Mouse (Mus musculus) forebrain, embryonic 13.5 days (tissue): ENCODE data around the gene Dscaml1. TPM values are rescaled to one million over a fixed set of nuclear protein-coding genes. Genes with fewer than 3 reads are reported as not detected.

Experiments
- ATAC-seq: fragments of 200-750 bp; cut with Nextera tagmentation; 2 replicates; pipeline ENCODE4 v1.8.0; 2017
- H3K27ac ChIP-seq: fragments of 300-500 bp; sonication (generic); 2 replicates; pipeline ENCODE4 v1.5.1; 2015; ENCODE audit warnings: inconsistent platforms, mild to moderate bottlenecking, moderate library complexity
- H3K27me3 ChIP-seq: fragments of 300-500 bp; sonication (generic); 2 replicates; pipeline ENCODE4 v1.6.1; 2015; ENCODE audit warnings: mild to moderate bottlenecking, inconsistent platforms
- H3K36me3 ChIP-seq: fragments of 300-500 bp; sonication (generic); 2 replicates; pipeline ENCODE4 v1.6.1; 2015; ENCODE audit warnings: mild to moderate bottlenecking, inconsistent platforms; ENCODE audit not compliant: poor library complexity, severe bottlenecking
- H3K4me1 ChIP-seq: fragments of 300-500 bp; sonication (generic); 2 replicates; pipeline ENCODE4 v1.6.1; 2015; ENCODE audit warnings: inconsistent platforms
- H3K4me2 ChIP-seq: fragments of 300-500 bp; sonication (generic); 2 replicates; pipeline ENCODE4 v1.6.1; 2015; ENCODE audit warnings: inconsistent platforms, mild to moderate bottlenecking, moderate library complexity
- H3K4me3 ChIP-seq: fragments of 300-500 bp; sonication (generic); 2 replicates; pipeline ENCODE4 v1.5.1; 2015; ENCODE audit warnings: mild to moderate bottlenecking, inconsistent platforms
- H3K9ac ChIP-seq: fragments of 300-500 bp; sonication (generic); 2 replicates; pipeline ENCODE4 v1.6.1; 2015; ENCODE audit warnings: mild to moderate bottlenecking, inconsistent platforms
- H3K9me3 ChIP-seq: fragments of 300-500 bp; sonication (generic); replicated peaks from 2 replicates; pipeline ENCODE4 v1.6.1; 2016; ENCODE audit warnings: inconsistent platforms
- WGBS: fragments of 180-500 bp; shearing (Covaris S2); methylation state at CpG from one replicate; pipeline ENCODE4 v1.1.7; 2015; 5-methylcytosine and 5-hydroxymethylcytosine counted together
- polyA plus RNA-seq: library from polyadenylated mRNA; unstranded; fragments of >200 nt; fragmentation: Nextera tagmentation; extraction: Ambion mirVana; gene quantifications from 2 replicates; pipeline ENCODE4 v1.2.1, GENCODE M21; 2015

The Dscaml1 gene
- polyA plus RNA-seq, 1 experiment from 2014 or later: 9.6 TPM

DNA sequence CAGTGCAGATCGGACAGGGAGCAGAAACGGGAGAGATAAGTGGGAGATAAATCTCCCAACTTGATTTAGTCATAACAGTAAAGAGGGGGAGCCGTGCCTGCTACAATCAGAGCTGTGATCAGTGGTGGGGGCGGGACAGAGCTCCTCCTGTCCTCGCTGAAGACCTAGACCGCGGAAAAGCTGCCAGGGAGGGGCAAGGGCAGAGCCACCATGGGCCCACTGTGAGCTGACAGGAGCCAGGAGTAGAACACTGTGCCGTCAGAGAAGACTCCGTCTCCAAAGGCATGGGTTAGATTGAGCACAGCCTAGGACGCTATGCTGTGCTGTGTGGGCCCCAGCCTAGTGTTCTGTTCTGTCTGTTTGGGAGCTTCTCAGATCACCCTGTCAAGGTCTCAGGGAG lies 72.8 kb downstream of the Dscaml1 start:
- no peaks in the 10 kb centered on the region for H3K27me3 ChIP-seq
- H3K4me2 ChIP-seq: no peak overlapping the region
- WGBS: 58% methylated on average over 10 of the region's 10 CpGs
- no peak overlapping the region for H3K27ac ChIP-seq
- ATAC-seq: no peak
- H3K9me3 ChIP-seq: no peaks in the 10 kb centered on the region
- H3K36me3 ChIP-seq: no peaks in the 10 kb centered on the region
- H3K9ac ChIP-seq: no peak overlapping the region
- H3K4me3 ChIP-seq: no peak overlapping the region
- H3K4me1 ChIP-seq: peaks cover 39% of the 10 kb centered on the region

GRCm38 (mm10) chr9:45500071-45500595 lies 73.7 kb downstream of the Dscaml1 start:
- Histone ChIP-seq H3K9ac (0 out of 2 replicates have a peak overlapping the region, but pooled peaks have one; percentile 26), H3K9me3 (no peaks in the 10 kb centered on the region), H3K4me1 (peaks cover 46% of the 10 kb centered on the region), H3K4me2 (no peak overlapping the region), H3K27me3 (no peaks in the 10 kb centered on the region), H3K27ac (no peak overlapping the region), H3K36me3 (no peaks in the 10 kb centered on the region), H3K4me3 (no peak overlapping the region)
- no peak for ATAC-seq
- 77% methylated on average over 3 of the region's 3 CpGs for WGBS

GRCm38 (mm10) chr9:45501295-45501927 lies 75.0 kb downstream of the Dscaml1 start:
- Histone ChIP-seq H3K27me3 (no peaks in the 10 kb centered on the region), H3K9ac (0 out of 2 replicates have a peak overlapping the region, but pooled peaks have one; percentile 23), H3K27ac (peak overlapping the region; percentile 72), H3K9me3 (no peaks in the 10 kb centered on the region), H3K4me1 (peaks cover 54% of the 10 kb centered on the region), H3K4me2 (peak overlapping the region; percentile 8), H3K36me3 (no peaks in the 10 kb centered on the region), H3K4me3 (no peak overlapping the region)
- 42% methylated on average over 5 of the region's 5 CpGs for WGBS
- ATAC-seq: no peak

GRCm38 (mm10) chr9:45501963-45502641 lies 75.7 kb downstream of the Dscaml1 start:
- ATAC-seq: peak; percentile 66
- peak overlapping the region; percentile 8 for H3K4me2 ChIP-seq

DNA sequence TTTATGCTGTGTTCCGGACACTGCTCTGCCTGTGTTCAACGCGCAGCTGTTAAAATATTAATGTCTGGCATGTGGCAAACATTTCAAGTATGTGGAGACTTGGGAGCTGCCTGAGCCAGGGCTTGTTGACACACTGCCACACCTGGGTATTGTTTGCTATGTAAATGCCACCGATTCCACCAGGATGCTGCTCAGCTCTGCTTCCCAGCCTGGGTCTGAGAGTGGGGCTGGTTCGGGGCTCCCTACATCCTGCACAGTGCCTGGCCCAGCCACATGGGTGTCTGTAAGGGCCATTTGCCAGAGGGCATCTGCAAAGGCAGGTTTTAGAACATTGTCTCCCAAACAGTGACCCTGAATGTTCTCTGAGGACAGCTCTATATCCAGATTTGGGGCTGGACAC lies 78.5 kb downstream of the Dscaml1 start:
- peaks cover 63% of the 10 kb centered on the region for H3K4me1 ChIP-seq
- H3K4me3 ChIP-seq: no peak overlapping the region
- ATAC-seq: no peak
- H3K9ac ChIP-seq: no peak overlapping the region
- no peaks in the 10 kb centered on the region for H3K27me3 ChIP-seq
- no peak overlapping the region for H3K4me2 ChIP-seq
- H3K9me3 ChIP-seq: no peaks in the 10 kb centered on the region
- H3K27ac ChIP-seq: peak overlapping the region; percentile 44; the same call in 1 of the 2 replicates
- 70% methylated on average over 5 of the region's 5 CpGs for WGBS
- H3K36me3 ChIP-seq: no peaks in the 10 kb centered on the region

More at GRCm38 (mm10) chr9:45501963-45502641, 75.7 kb downstream of the Dscaml1 start:
- H3K27ac ChIP-seq: peak overlapping the region; percentile 72
- no peaks in the 10 kb centered on the region for H3K36me3 ChIP-seq
- no peak overlapping the region for H3K4me3 ChIP-seq
- no peak overlapping the region for H3K9ac ChIP-seq
- H3K27me3 ChIP-seq: no peaks in the 10 kb centered on the region
- WGBS: 1% methylated on average over 14 of the region's 14 CpGs
- peaks cover 60% of the 10 kb centered on the region for H3K4me1 ChIP-seq
- H3K9me3 ChIP-seq: no peaks in the 10 kb centered on the region

GRCm38 (mm10) chr9:45505487-45505939 lies 79.1 kb downstream of the Dscaml1 start:
- H3K27me3 ChIP-seq: no peaks in the 10 kb centered on the region
- peak overlapping the region; percentile 44; the same call in 1 of the 2 replicates for H3K27ac ChIP-seq
- no peaks in the 10 kb centered on the region for H3K9me3 ChIP-seq
- no peak overlapping the region for H3K4me3 ChIP-seq
- H3K4me2 ChIP-seq: no peak overlapping the region
- no peaks in the 10 kb centered on the region for H3K36me3 ChIP-seq
- WGBS: 52% methylated on average over 4 of the region's 4 CpGs
- peak; percentile 68 for ATAC-seq
- peaks cover 66% of the 10 kb centered on the region for H3K4me1 ChIP-seq
- no peak overlapping the region for H3K9ac ChIP-seq

GRCm38 (mm10) chr9:45507482-45507881 lies 81.1 kb downstream of the Dscaml1 start:
- Histone ChIP-seq H3K27me3 (no peaks in the 10 kb centered on the region), H3K4me1 (peaks cover 63% of the 10 kb centered on the region), H3K9me3 (no peaks in the 10 kb centered on the region; the same call in 1 of the 2 replicates), H3K4me3 (no peak overlapping the region), H3K9ac (no peak overlapping the region), H3K36me3 (no peaks in the 10 kb centered on the region), H3K4me2 (no peak overlapping the region), H3K27ac (peak overlapping the region; percentile 45)
- ATAC-seq: no peak
- 76% methylated on average over 9 of the region's 9 CpGs for WGBS

- H3K27ac ChIP-seq: peak overlapping the region; percentile 93
- no peak overlapping the region for H3K9ac ChIP-seq
- WGBS: 15% methylated on average over 10 of the region's 10 CpGs
- peaks cover 46% of the 10 kb centered on the region for H3K4me1 ChIP-seq
- no peaks in the 10 kb centered on the region for H3K36me3 ChIP-seq
- no peak overlapping the region for H3K4me2 ChIP-seq
- H3K27me3 ChIP-seq: no peaks in the 10 kb centered on the region
- H3K9me3 ChIP-seq: no peaks in the 10 kb centered on the region; the same call in 1 of the 2 replicates
- H3K4me3 ChIP-seq: no peak overlapping the region
- peak; percentile 85 for ATAC-seq
Observed at GRCm38 (mm10) chr9:45510806-45511546, 84.5 kb downstream of the Dscaml1 start.

DNA sequence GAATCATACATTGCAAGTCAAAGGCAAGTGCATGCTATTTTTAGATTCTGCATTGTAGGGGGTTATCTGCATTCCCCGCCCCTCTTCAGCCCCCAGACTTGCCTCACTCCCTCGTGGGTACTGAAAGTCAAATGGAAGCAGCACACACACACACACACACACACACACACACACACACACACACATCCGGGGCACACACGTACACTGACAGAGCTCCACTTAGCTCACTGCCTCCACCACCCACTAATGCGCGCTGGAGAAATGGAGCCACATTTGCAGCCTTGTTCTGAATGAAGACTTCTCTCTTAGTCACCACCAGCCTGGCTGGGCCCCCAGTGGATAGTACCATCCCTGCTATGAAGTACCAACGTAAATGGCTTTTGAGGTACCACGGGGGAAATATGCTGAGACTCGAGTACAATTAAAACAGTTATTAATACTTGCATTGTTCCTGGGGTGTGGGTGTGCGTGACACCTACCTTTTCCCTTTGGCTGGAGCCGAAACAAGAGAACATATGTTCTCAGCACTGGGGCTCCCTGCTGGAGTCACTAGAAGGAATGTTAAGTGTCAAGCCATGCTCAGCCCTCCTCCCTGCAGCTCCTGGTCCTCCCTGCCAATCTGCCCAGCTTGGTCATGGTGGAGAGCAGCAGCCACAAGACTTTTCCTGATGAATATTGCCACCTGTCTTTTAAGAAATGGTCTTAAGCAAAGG lies 91.7 kb downstream of the Dscaml1 start:
- Histone ChIP-seq H3K4me1 (peaks cover 14% of the 10 kb centered on the region; the same call in 1 of the 2 replicates), H3K27ac (peak overlapping the region; percentile 4), H3K4me3 (no peak overlapping the region), H3K9ac (no peak overlapping the region), H3K9me3 (no peaks in the 10 kb centered on the region), H3K27me3 (no peaks in the 10 kb centered on the region), H3K4me2 (no peak overlapping the region), H3K36me3 (no peaks in the 10 kb centered on the region)
- 76% methylated on average over 11 of the region's 11 CpGs for WGBS
- ATAC-seq: 0 out of 2 replicates have a peak, but pooled peaks have one; percentile 10

- no peak for ATAC-seq
- Histone ChIP-seq H3K27me3 (no peaks in the 10 kb centered on the region), H3K4me1 (peaks cover 14% of the 10 kb centered on the region; the same call in 1 of the 2 replicates), H3K9me3 (no peaks in the 10 kb centered on the region), H3K27ac (no peak overlapping the region), H3K4me2 (no peak overlapping the region), H3K36me3 (no peaks in the 10 kb centered on the region), H3K4me3 (no peak overlapping the region), H3K9ac (no peak overlapping the region)
- 61% methylated on average over 6 of the region's 6 CpGs for WGBS
Observed at GRCm38 (mm10) chr9:45519841-45520240, 93.4 kb downstream of the Dscaml1 start.

DNA sequence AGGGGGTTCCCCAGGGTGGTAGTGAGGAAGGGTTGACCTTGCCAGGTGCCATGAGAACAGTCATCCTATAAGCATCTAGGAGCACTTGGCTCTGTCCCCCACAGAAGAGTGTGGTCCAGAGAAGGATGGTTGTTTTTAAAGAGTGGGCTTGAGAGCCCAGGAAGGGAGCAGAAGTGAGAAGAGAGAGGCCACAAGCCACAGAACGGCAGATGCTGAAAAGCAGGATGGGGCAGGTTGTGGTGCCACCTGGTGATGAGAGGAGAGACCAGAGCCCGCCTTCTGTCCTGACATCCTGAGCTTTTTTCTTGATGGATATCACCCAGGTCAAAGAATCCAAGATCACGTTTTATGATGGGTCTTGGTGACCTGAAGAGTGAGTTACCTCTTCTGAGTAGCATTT lies 96.4 kb downstream of the Dscaml1 start:
- no peak for ATAC-seq

More for the DNA sequence above, 96.4 kb downstream of the Dscaml1 start:
- H3K4me2 ChIP-seq: no peak overlapping the region
- no peaks in the 10 kb centered on the region for H3K27me3 ChIP-seq
- H3K4me3 ChIP-seq: no peak overlapping the region
- WGBS: 77% methylated on average over 3 of the region's 3 CpGs
- no peaks in the 10 kb centered on the region for H3K36me3 ChIP-seq
- H3K9me3 ChIP-seq: no peaks in the 10 kb centered on the region
- no peak overlapping the region for H3K9ac ChIP-seq
- peaks cover 11% of the 10 kb centered on the region; the same call in 1 of the 2 replicates for H3K4me1 ChIP-seq
- H3K27ac ChIP-seq: no peak overlapping the region
